Mouse (Mus musculus): Measurements from ENCODE around the gene Zdhhc5. TPM values are rescaled to one million over a fixed set of nuclear protein-coding genes. Genes with fewer than 3 reads are reported as not detected.

Gene Zdhhc5
- 60.7 and 61.8 TPM in 2 replicates for polyA plus RNA-seq (2012; rRNA removed)

GRCm38 (mm10) chr2:84714811-84715561 lies at the start of gene Zdhhc5:
TSS of gene Zdhhc5 (minus strand) at chr2:84715180.
- DNase-seq (ENCODE audit: low read depth) = no peak

GRCm38 (mm10) chr2:84762818-84763217 lies 47.8 kb upstream of the Zdhhc5 start:
- DNase-seq (ENCODE audit: low read depth) = no peak

- no peak for DNase-seq (ENCODE audit: low read depth)
Measured at GRCm38 (mm10) chr2:84762295-84762694, 47.3 kb upstream of the Zdhhc5 start.

DNA sequence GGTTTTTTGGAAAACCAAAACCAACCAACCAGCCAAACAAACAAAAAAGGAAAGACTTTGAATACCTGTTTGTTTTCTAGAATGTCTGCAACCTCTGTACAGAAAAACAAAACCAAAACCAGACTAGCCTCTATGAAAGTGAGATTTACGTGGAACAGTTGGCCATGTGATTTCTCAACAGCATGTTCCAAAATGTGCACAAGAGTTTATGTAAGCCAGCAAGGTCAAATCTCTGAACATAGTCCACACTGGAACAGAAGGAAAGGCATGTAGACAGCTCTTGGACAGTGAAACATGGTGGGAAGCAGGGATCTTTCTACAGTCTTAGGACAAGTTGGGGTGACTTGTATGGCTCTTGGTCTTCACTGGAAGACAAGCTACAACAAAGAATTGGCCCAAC lies 46.9 kb upstream of the Zdhhc5 start:
- DNase-seq (ENCODE audit: low read depth) = no peak

- DNase-seq (ENCODE audit: low read depth) = no peak
Measured at GRCm38 (mm10) chr2:84761309-84761708, 46.3 kb upstream of the Zdhhc5 start.

DNA sequence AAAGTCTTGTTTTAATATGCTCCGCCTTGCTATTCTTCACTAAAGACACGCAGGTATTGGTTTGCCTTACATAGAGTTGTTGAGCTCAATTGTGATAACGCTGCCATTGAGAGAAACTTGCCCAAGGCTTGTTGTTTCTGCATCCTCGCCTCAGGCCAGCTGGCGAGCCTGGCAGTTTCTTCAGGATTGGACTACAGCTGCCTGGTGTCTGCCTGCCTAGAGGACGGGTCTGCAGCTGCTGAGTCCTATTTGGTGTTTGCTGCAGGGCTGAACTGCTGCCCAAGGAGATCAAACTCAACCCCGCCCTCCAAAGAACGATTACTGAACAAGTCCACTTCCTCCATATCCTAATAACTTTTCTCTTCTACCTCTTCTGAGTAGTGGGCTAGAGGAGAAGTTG lies 45.8 kb upstream of the Zdhhc5 start:
- DNase-seq (ENCODE audit: low read depth) = no peak

DNA sequence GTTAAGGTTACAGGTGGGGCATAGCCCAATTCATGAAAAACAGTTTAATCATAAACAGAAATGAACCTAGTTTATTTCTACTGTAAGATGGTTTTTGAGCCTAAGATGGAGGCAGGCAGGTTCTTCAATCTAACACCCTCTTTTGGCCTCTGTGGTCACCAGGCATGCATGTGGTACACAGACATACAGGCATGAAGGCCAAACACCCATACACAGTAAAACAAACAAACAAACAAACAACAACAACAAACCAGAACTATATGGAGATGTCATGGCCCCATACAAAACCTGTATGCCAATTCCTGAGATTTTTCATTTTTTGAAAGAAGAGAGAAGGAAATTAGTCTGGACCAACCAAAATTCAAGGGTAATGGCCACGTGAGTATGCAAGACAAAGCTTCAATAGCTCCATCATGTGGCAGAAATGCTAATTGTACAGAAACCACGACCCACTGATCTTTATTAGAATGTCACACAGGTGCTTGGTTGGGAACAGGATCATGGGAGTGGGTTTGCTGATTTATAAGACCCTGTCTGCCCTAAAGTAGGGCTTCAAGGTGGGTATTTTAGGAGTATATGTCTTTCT lies 43.7 kb upstream of the Zdhhc5 start:
- DNase-seq (ENCODE audit: low read depth) = no peak

GRCm38 (mm10) chr2:84757026-84757682 lies 42.2 kb upstream of the Zdhhc5 start:
- DNase-seq (ENCODE audit: low read depth) = no peak

DNA sequence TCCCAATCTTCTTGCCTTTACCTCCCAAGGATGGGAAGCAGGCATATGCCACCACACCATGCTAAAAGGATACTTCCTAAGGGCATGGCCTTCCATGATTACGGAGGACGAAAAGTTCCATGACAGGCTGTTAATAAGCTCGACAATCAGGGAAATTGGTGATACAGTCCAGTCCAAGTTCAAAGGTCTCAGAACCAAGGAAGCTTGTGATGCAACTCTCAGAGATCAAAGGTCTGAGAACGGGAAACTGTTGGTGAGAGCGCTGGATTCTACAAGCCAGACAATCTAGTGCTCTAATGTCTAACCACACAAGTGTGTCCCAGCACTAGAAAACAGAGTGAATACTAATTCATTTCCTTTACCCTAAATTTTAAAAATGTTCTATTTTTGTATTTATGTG lies 41.3 kb upstream of the Zdhhc5 start:
- no peak for DNase-seq (ENCODE audit: low read depth)

GRCm38 (mm10) chr2:84750115-84750514 lies 35.1 kb upstream of the Zdhhc5 start:
- DNase-seq (ENCODE audit: low read depth) = no peak

DNA sequence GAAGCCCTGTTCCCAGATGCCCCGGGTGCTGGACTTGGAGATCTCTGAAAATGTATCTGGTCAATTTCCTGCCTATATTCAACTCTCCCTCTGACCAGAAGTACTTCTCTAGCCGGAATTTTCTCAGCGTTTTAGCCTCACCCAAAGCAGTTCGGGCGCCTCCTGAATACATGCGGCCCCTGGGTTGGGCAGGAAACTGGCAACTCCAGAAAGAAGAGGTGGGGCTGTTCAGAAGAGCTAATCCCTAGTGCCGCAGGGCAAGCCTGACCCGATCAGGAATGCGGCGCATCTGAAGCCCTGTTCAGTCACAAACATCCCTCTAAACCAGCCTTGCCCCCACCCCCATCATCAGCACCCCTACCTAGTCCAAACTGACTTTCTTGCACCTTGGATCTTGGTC lies 29.1 kb upstream of the Zdhhc5 start:
- no peak for DNase-seq (ENCODE audit: low read depth)

GRCm38 (mm10) chr2:84743561-84743960 lies 28.6 kb upstream of the Zdhhc5 start, which contains the start of gene Gm19426:
TSS of gene Gm19426 (minus strand) at chr2:84743655.
- no peak for DNase-seq (ENCODE audit: low read depth)

DNA sequence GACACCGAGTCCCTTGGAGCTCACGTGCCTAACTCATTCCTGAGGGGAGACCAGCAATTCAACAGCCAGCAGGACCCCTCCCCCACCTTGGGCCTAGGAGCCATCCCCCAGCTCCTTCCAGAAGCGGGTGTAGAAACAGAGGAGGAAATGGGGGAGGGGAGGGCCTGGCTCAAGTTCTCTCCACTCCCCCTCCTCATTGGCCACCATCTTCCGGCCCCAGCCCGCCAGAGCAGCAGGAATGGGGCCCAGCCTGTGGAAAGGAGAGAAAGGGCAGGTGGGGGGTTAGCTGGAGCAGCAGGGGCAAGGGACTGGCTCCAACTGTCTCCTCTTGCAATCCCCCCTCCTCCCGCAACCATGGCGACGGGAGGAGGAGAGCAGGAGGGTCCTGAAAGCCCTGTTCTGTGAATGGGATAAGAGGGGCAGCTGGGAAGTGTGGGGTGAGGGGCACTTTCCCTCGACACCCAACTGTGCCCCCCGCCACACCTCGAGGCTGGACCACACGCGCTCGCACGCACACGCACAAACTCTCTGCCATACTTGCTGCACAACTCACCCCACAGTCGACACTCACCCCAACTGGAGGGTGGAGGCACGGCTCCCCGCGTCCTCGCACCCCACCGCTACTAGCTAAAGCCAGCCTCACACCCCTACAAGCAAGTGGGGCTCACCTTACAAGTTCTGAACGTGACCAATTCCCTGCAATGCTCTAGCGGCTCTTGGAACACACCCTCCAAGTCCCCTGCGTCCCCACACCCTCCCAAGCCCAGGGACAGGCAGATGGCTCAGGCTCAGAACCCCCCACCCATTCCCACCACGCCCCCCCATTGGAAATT lies 27.7 kb upstream of the Zdhhc5 start:
- DNase-seq (ENCODE audit: low read depth) = no peak

- no peak for DNase-seq (ENCODE audit: low read depth)
Measured at GRCm38 (mm10) chr2:84741841-84742450, 27.0 kb upstream of the Zdhhc5 start.

GRCm38 (mm10) chr2:84740608-84741333 lies 25.8 kb upstream of the Zdhhc5 start:
- DNase-seq (ENCODE audit: low read depth) = no peak

- no peak for DNase-seq (ENCODE audit: low read depth)
Measured at GRCm38 (mm10) chr2:84738271-84738911, 23.4 kb upstream of the Zdhhc5 start.

DNA sequence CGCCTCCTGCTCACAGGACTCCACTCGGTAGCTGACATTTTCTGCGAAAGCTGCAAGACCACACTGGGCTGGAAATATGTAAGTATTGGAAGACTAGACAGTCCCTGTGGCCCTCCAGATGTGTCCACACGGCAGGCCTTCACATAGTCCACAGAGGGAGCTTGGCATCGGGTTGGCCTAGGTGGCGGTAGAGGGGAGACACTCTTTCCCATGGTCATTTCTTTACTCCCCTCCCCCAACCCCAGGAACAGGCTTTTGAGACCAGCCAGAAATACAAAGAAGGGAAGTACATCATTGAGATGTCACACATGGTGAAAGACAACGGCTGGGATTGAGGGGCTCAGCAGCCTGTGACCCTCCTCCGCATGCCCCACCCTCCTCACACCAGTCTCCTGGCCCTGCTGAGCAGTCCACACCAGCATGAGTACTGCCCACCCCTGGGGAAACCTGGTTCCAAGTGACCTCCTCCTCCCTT lies 22.5 kb upstream of the Zdhhc5 start:
- DNase-seq (ENCODE audit: low read depth) = no peak

GRCm38 (mm10) chr2:84736312-84737161 lies 21.6 kb upstream of the Zdhhc5 start:
- DNase-seq (ENCODE audit: low read depth) = no peak

GRCm38 (mm10) chr2:84735346-84735920 lies 20.5 kb upstream of the Zdhhc5 start:
- DNase-seq (ENCODE audit: low read depth) = no peak

Measured in gonadal fat pad, adult 2 months (tissue).